Mouse (Mus musculus): ENCODE measurements around the gene Synpo2. TPM values are rescaled to one million over a fixed set of nuclear protein-coding genes. Genes with fewer than 3 reads are reported as not detected.

Synpo2 gene
- polyA plus RNA-seq (2015; fragmentation: Nextera tagmentation; extraction: Ambion mirVana): 1.5 and 2.0 TPM in 2 replicates

- peak; percentile 89 for ATAC-seq
- Histone ChIP-seq H3K27me3 (peaks cover 17% of the 10 kb centered on the region), H3K27ac (no peak within 1 kb of the TSS), H3K4me3 (replicated peaks) (peak within 1 kb of the TSS; percentile 46), H3K4me1 (replicated peaks) (peaks cover 11% of the 10 kb centered on the region), H3K36me3 (no peaks in the 10 kb centered on the region), H3K4me2 (replicated peaks) (peak within 1 kb of the TSS; percentile 88), H3K9me3 (no peaks in the 10 kb centered on the region), H3K9ac (replicated peaks) (peak within 1 kb of the TSS; percentile 45; the same call in 1 of the 2 replicates)
- 0% methylated on average over 20 of the region's 20 CpGs for WGBS
Observed at GRCm38 (mm10) chr3:123235921-123236320, at the start of gene Synpo2. Synpo2 (minus strand) TSS chr3:123236149.

GRCm38 (mm10) chr3:123285649-123286048 lies 49.7 kb upstream of the Synpo2 start:
- Histone ChIP-seq H3K4me2 (replicated peaks) (no peak overlapping the region), H3K9ac (replicated peaks) (no peak overlapping the region), H3K4me3 (replicated peaks) (no peak overlapping the region), H3K27ac (no peak overlapping the region), H3K27me3 (no peaks in the 10 kb centered on the region), H3K4me1 (replicated peaks) (no peaks in the 10 kb centered on the region), H3K36me3 (no peaks in the 10 kb centered on the region), H3K9me3 (peaks cover 4% of the 10 kb centered on the region; the same call in 1 of the 2 replicates)
- ATAC-seq: no peak

DNA sequence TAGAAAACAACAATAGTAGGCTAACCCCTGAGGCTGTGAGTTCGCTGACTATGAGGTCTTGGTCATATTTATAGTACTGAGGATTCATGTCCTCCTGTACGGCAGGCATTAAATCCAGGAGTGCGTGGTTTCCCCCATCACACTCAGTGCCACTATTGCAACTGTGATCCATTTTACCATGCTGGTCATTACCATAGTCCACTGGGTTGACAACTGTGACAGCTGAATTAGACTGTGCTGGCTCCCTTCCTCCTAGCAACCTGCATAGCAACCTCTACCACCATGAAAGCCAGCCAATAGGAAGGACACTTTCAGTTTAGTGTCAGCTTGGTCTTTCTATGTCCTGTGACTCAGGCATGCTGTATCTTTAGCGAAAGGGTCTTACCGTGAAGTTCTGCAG lies 48.3 kb upstream of the Synpo2 start:
- H3K4me3 ChIP-seq (replicated peaks): no peak overlapping the region
- no peak for ATAC-seq
- H3K9me3 ChIP-seq: peaks cover 4% of the 10 kb centered on the region; the same call in 1 of the 2 replicates

DNA sequence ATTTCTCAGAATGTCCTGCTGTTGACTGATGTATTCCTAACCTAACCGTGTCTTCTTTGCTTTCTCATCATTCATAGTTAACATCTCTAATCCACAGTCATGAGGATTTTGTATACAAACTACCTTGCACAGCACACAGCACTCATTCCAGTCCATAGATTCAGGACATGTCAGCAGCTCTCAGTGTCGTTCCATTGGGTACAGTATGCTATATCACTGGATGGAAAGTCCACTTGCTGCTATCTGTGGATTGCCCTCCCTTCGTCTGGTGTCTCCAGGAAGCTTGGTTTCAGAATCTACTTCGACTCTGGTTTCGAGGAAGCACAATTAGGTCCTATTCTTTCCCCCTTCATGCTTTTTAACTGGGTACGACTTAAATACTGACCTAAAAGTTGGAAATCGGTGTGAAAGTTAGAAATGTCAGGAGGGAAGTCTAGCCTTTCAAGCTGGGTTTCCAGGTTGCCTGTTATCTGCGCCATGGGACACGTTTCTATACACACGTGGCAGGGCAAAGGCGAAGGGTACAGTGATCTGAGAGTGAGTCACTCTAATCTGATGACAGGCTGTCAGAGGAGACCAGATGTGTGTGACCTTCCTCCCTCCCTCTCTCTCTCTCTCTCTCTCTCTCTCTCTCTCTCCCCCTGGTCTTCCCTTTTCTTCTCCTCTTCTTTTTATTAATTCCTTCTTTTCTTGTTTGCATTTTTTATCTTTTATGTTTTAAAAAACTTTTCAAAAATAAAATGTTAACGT lies 47.1 kb upstream of the Synpo2 start:
- 86% methylated on average over 12 of the region's 12 CpGs for WGBS

More for the DNA sequence above, 48.3 kb upstream of the Synpo2 start:
- Histone ChIP-seq H3K27me3 (no peaks in the 10 kb centered on the region), H3K4me1 (replicated peaks) (no peaks in the 10 kb centered on the region), H3K4me2 (replicated peaks) (no peak overlapping the region), H3K27ac (no peak overlapping the region), H3K9ac (replicated peaks) (no peak overlapping the region), H3K36me3 (no peaks in the 10 kb centered on the region)
- WGBS: 95% methylated on average over 5 of the region's 5 CpGs

GRCm38 (mm10) chr3:123267741-123268201 lies 31.8 kb upstream of the Synpo2 start:
- Histone ChIP-seq H3K27me3 (peaks cover 26% of the 10 kb centered on the region), H3K9ac (replicated peaks) (peak overlapping the region; percentile 67), H3K4me2 (replicated peaks) (peak overlapping the region; percentile 96), H3K36me3 (no peaks in the 10 kb centered on the region), H3K4me1 (replicated peaks) (peaks cover 5% of the 10 kb centered on the region; the same call in 1 of the 2 replicates), H3K27ac (no peak overlapping the region), H3K4me3 (replicated peaks) (peak overlapping the region; percentile 77), H3K9me3 (no peaks in the 10 kb centered on the region)
- under 1% methylated on average over 25 of the region's 25 CpGs for WGBS
- peak; percentile 70 for ATAC-seq

More for the DNA sequence above, 47.1 kb upstream of the Synpo2 start:
- H3K4me1 ChIP-seq (replicated peaks): no peaks in the 10 kb centered on the region
- H3K27ac ChIP-seq: no peak overlapping the region
- H3K27me3 ChIP-seq: no peaks in the 10 kb centered on the region
- H3K9me3 ChIP-seq: peaks cover 7% of the 10 kb centered on the region; the same call in 1 of the 2 replicates
- no peak overlapping the region for H3K4me3 ChIP-seq (replicated peaks)
- no peaks in the 10 kb centered on the region for H3K36me3 ChIP-seq
- no peak overlapping the region for H3K4me2 ChIP-seq (replicated peaks)
- no peak overlapping the region for H3K9ac ChIP-seq (replicated peaks)
- ATAC-seq: no peak

GRCm38 (mm10) chr3:123266753-123267651 lies 31.1 kb upstream of the Synpo2 start, which contains the start of gene Sec24d:
Sec24d (plus strand) TSS chr3:123267455.
- H3K4me1 ChIP-seq (replicated peaks): peaks cover 5% of the 10 kb centered on the region; the same call in 1 of the 2 replicates
- no peaks in the 10 kb centered on the region for H3K9me3 ChIP-seq
- H3K36me3 ChIP-seq: no peaks in the 10 kb centered on the region
- peaks cover 26% of the 10 kb centered on the region for H3K27me3 ChIP-seq
- ATAC-seq: peak; percentile 96
- peak within 1 kb of the TSS; percentile 67 for H3K9ac ChIP-seq (replicated peaks)
- peak within 1 kb of the TSS; percentile 77 for H3K4me3 ChIP-seq (replicated peaks)
- peak within 1 kb of the TSS; percentile 96 for H3K4me2 ChIP-seq (replicated peaks)
- H3K27ac ChIP-seq: no peak within 1 kb of the TSS
- 3% methylated on average over 67 of the region's 68 CpGs for WGBS

- Histone ChIP-seq H3K9me3 (no peaks in the 10 kb centered on the region), H3K4me2 (replicated peaks) (no peak overlapping the region), H3K27me3 (peaks cover 26% of the 10 kb centered on the region), H3K4me1 (replicated peaks) (peaks cover 5% of the 10 kb centered on the region; the same call in 1 of the 2 replicates), H3K36me3 (no peaks in the 10 kb centered on the region), H3K9ac (replicated peaks) (no peak overlapping the region), H3K27ac (no peak overlapping the region), H3K4me3 (replicated peaks) (no peak overlapping the region)
- no peak for ATAC-seq
- 62% methylated on average over 6 of the region's 6 CpGs for WGBS
Observed at GRCm38 (mm10) chr3:123264706-123265105, 28.8 kb upstream of the Synpo2 start.

DNA sequence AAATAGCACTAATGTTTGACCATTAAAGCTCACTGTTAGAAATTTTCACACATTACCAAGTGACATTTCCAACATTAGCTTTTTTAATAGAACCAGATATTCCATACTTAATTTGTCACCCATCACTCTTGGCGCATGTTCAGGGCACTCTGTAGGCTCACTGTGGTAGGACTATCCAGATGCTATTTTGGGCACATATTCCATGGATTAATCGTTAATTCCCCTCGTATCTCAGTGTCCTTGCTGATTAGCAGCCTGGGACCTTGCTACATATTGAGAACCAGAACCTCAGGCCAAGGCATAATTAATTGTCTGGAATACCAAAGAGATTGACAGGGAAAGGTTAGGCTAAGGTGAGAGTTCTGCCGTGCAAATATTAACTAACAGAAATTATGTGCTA lies 22.8 kb upstream of the Synpo2 start:
- no peaks in the 10 kb centered on the region for H3K27me3 ChIP-seq
- no peak overlapping the region for H3K27ac ChIP-seq
- H3K9me3 ChIP-seq: no peaks in the 10 kb centered on the region
- no peak overlapping the region for H3K4me3 ChIP-seq (replicated peaks)
- no peaks in the 10 kb centered on the region for H3K4me1 ChIP-seq (replicated peaks)
- 76% methylated on average over 4 of the region's 4 CpGs for WGBS
- no peak overlapping the region for H3K9ac ChIP-seq (replicated peaks)
- no peak for ATAC-seq
- H3K36me3 ChIP-seq: no peaks in the 10 kb centered on the region
- H3K4me2 ChIP-seq (replicated peaks): no peak overlapping the region

- Histone ChIP-seq H3K4me1 (replicated peaks) (no peaks in the 10 kb centered on the region), H3K4me2 (replicated peaks) (no peak overlapping the region), H3K27ac (no peak overlapping the region), H3K27me3 (no peaks in the 10 kb centered on the region), H3K9ac (replicated peaks) (no peak overlapping the region), H3K36me3 (no peaks in the 10 kb centered on the region), H3K9me3 (no peaks in the 10 kb centered on the region), H3K4me3 (replicated peaks) (no peak overlapping the region)
- WGBS: 80% methylated on average over 11 of the region's 11 CpGs
- ATAC-seq: no peak
Observed at GRCm38 (mm10) chr3:123256181-123257101, 20.5 kb upstream of the Synpo2 start.

GRCm38 (mm10) chr3:123245646-123246045 lies 9.7 kb upstream of the Synpo2 start:
- no peak for ATAC-seq
- 71% methylated on average over 4 of the region's 4 CpGs for WGBS
- Histone ChIP-seq H3K36me3 (no peaks in the 10 kb centered on the region), H3K9ac (replicated peaks) (no peak overlapping the region), H3K4me3 (replicated peaks) (no peak overlapping the region), H3K4me2 (replicated peaks) (no peak overlapping the region), H3K27me3 (no peaks in the 10 kb centered on the region), H3K4me1 (replicated peaks) (no peaks in the 10 kb centered on the region), H3K27ac (no peak overlapping the region), H3K9me3 (no peaks in the 10 kb centered on the region)

GRCm38 (mm10) chr3:123244376-123244775 lies 8.4 kb upstream of the Synpo2 start:
- no peak overlapping the region for H3K9ac ChIP-seq (replicated peaks)
- no peaks in the 10 kb centered on the region for H3K9me3 ChIP-seq
- no peaks in the 10 kb centered on the region for H3K27me3 ChIP-seq
- H3K4me1 ChIP-seq (replicated peaks): no peaks in the 10 kb centered on the region
- WGBS: 64% methylated on average over 5 of the region's 5 CpGs
- H3K27ac ChIP-seq: no peak overlapping the region
- H3K36me3 ChIP-seq: no peaks in the 10 kb centered on the region
- H3K4me3 ChIP-seq (replicated peaks): no peak overlapping the region
- no peak overlapping the region for H3K4me2 ChIP-seq (replicated peaks)
- ATAC-seq: no peak

All from midbrain, embryonic 13.5 days (tissue).